Mouse (Mus musculus) hindbrain, embryonic 14.5 days (tissue): ENCODE data around the gene Uckl1. TPM values are rescaled to one million over a fixed set of nuclear protein-coding genes. Genes with fewer than 3 reads are reported as not detected.

Experiments used
- ATAC-seq: fragments of 200-750 bp; cut with Nextera tagmentation; 2 replicates; pipeline ENCODE4 v1.8.0; 2017; ENCODE audit warnings: moderate number of reproducible peaks, mild to moderate bottlenecking, moderate TSS enrichment, moderate library complexity; ENCODE audit not compliant: low FRiP score
- DNase-seq: peaks from one replicate; pipeline ENCODE4 v3.0.0-alpha.2; 2015; ENCODE audit warnings: low spot score
- H3K27ac ChIP-seq: fragments of 300-500 bp; sonication (generic); 2 replicates; pipeline ENCODE4 v1.5.1; 2014; ENCODE audit warnings: mild to moderate bottlenecking, moderate library complexity
- H3K27me3 ChIP-seq: fragments of 300-500 bp; sonication (generic); 2 replicates; pipeline ENCODE4 v1.6.1; 2014; ENCODE audit warnings: mild to moderate bottlenecking, low read length, mixed read lengths; ENCODE audit not compliant: control insufficient read depth, insufficient read depth
- H3K36me3 ChIP-seq: fragments of 300-500 bp; sonication (generic); replicated peaks from 2 replicates; pipeline ENCODE4 v1.6.1; 2014; ENCODE audit not compliant: control insufficient read depth, insufficient read depth
- H3K4me1 ChIP-seq: fragments of 300-500 bp; sonication (generic); replicated peaks from 2 replicates; pipeline ENCODE4 v1.6.1; 2014; ENCODE audit warnings: antibody characterized with exemption, low read length, mixed read lengths; ENCODE audit not compliant: control insufficient read depth, insufficient read depth
- H3K4me2 ChIP-seq: fragments of 300-500 bp; sonication (generic); replicated peaks from 2 replicates; pipeline ENCODE4 v1.6.1; 2014; ENCODE audit warnings: mild to moderate bottlenecking, moderate library complexity
- H3K4me3 ChIP-seq: fragments of 300-500 bp; sonication (generic); replicated peaks from 2 replicates; pipeline ENCODE4 v1.5.1; 2014; ENCODE audit warnings: mild to moderate bottlenecking, low read length
- H3K9ac ChIP-seq: fragments of 300-500 bp; sonication (generic); 2 replicates; pipeline ENCODE4 v1.6.1; 2014
- H3K9me3 ChIP-seq: fragments of 300-500 bp; sonication (generic); 2 replicates; pipeline ENCODE4 v1.6.1; 2016; ENCODE audit warnings: low read length; ENCODE audit not compliant: control insufficient read depth
- WGBS: fragments of 180-500 bp; shearing (Covaris S2); extraction: QIAGEN DNeasy Blood & Tissue Kit; methylation state at CpG from one replicate; pipeline ENCODE4 v1.1.7; 2014; 5-methylcytosine and 5-hydroxymethylcytosine counted together
- polyA plus RNA-seq: library from polyadenylated mRNA; unstranded; fragments of >200 nt; fragmentation: Nextera tagmentation; extraction: Ambion mirVana; gene quantifications from 2 replicates; pipeline ENCODE4 v1.2.1, GENCODE M21; 2014

The Uckl1 gene
- polyA plus RNA-seq, 1 experiment from 2014 or later: 57.2 TPM

GRCm38 (mm10) chr2:181576613-181577012 is 8.1 kb downstream of the Uckl1 start:
- WGBS: 87% methylated on average over 2 of the region's 2 CpGs
- H3K9me3 ChIP-seq: no peaks in the 10 kb centered on the region

GRCm38 (mm10) chr2:181574921-181575545 is 9.7 kb downstream of the Uckl1 start:
- Histone ChIP-seq H3K36me3 (peaks cover 13% of the 10 kb centered on the region; the same call in 1 of the 2 replicates), H3K4me3 (no peak overlapping the region), H3K27me3 (no peaks in the 10 kb centered on the region), H3K9ac (no peak overlapping the region), H3K4me2 (no peak overlapping the region), H3K27ac (no peak overlapping the region), H3K4me1 (peaks cover 19% of the 10 kb centered on the region), H3K9me3 (no peaks in the 10 kb centered on the region)
- ATAC-seq (no peak), DNase-seq (no peak)
- WGBS: 90% methylated on average over 7 of the region's 7 CpGs

More at GRCm38 (mm10) chr2:181576613-181577012, 8.1 kb downstream of the Uckl1 start:
- Histone ChIP-seq H3K4me2 (no peak overlapping the region), H3K27me3 (no peaks in the 10 kb centered on the region), H3K4me3 (no peak overlapping the region), H3K27ac (no peak overlapping the region), H3K36me3 (peaks cover 13% of the 10 kb centered on the region; the same call in 1 of the 2 replicates), H3K9ac (no peak overlapping the region), H3K4me1 (peaks cover 27% of the 10 kb centered on the region)
- DNase-seq: no peak
- ATAC-seq: no peak

- H3K4me1 ChIP-seq: peaks cover 17% of the 10 kb centered on the region
- peaks cover 13% of the 10 kb centered on the region; the same call in 1 of the 2 replicates for H3K36me3 ChIP-seq
- 91% methylated on average over 9 of the region's 9 CpGs for WGBS
- no peak overlapping the region for H3K4me2 ChIP-seq
- no peak overlapping the region for H3K9ac ChIP-seq
- no peaks in the 10 kb centered on the region for H3K27me3 ChIP-seq
- no peak overlapping the region for H3K27ac ChIP-seq
- H3K4me3 ChIP-seq: no peak overlapping the region
- no peaks in the 10 kb centered on the region for H3K9me3 ChIP-seq
- ATAC-seq: no peak
- no peak for DNase-seq
Observed at GRCm38 (mm10) chr2:181573961-181574360, 10.7 kb downstream of the Uckl1 start.

- Histone ChIP-seq H3K36me3 (peaks cover 13% of the 10 kb centered on the region; the same call in 1 of the 2 replicates), H3K9me3 (no peaks in the 10 kb centered on the region), H3K27ac (no peak overlapping the region), H3K4me3 (no peak overlapping the region), H3K27me3 (no peaks in the 10 kb centered on the region), H3K4me1 (peaks cover 13% of the 10 kb centered on the region), H3K9ac (no peak overlapping the region), H3K4me2 (no peak overlapping the region)
- ATAC-seq (no peak), DNase-seq (no peak)
- 94% methylated on average over 15 of the region's 15 CpGs for WGBS
Observed at GRCm38 (mm10) chr2:181572921-181573920, 11.5 kb downstream of the Uckl1 start.

GRCm38 (mm10) chr2:181571941-181572670 is 12.6 kb downstream of the Uckl1 start:
- Histone ChIP-seq H3K9me3 (no peaks in the 10 kb centered on the region), H3K4me3 (no peak overlapping the region), H3K4me2 (no peak overlapping the region), H3K9ac (no peak overlapping the region), H3K27me3 (no peaks in the 10 kb centered on the region), H3K36me3 (peaks cover 13% of the 10 kb centered on the region; the same call in 1 of the 2 replicates), H3K4me1 (peaks cover 8% of the 10 kb centered on the region; the same call in 1 of the 2 replicates), H3K27ac (no peak overlapping the region)
- WGBS: 92% methylated on average over 11 of the region's 11 CpGs
- DNase-seq (no peak), ATAC-seq (no peak)

GRCm38 (mm10) chr2:181570921-181571595 is 13.6 kb downstream of the Uckl1 start:
- Histone ChIP-seq H3K9me3 (no peaks in the 10 kb centered on the region), H3K4me2 (no peak overlapping the region), H3K9ac (no peak overlapping the region), H3K4me3 (no peak overlapping the region), H3K36me3 (peaks cover 13% of the 10 kb centered on the region; the same call in 1 of the 2 replicates), H3K27me3 (no peaks in the 10 kb centered on the region), H3K27ac (no peak overlapping the region), H3K4me1 (no peaks in the 10 kb centered on the region)
- DNase-seq (no peak), ATAC-seq (no peak)
- WGBS: 70% methylated on average over 6 of the region's 6 CpGs

- H3K4me3 ChIP-seq: no peak overlapping the region
- H3K9ac ChIP-seq: no peak overlapping the region
- no peak overlapping the region for H3K27ac ChIP-seq
- no peaks in the 10 kb centered on the region for H3K9me3 ChIP-seq
- DNase-seq (no peak), ATAC-seq (no peak)
- no peaks in the 10 kb centered on the region for H3K4me1 ChIP-seq
- 92% methylated on average over 8 of the region's 8 CpGs for WGBS
- no peaks in the 10 kb centered on the region for H3K27me3 ChIP-seq
- H3K4me2 ChIP-seq: no peak overlapping the region
- peaks cover 13% of the 10 kb centered on the region; the same call in 1 of the 2 replicates for H3K36me3 ChIP-seq
Observed at GRCm38 (mm10) chr2:181570375-181570774, 14.3 kb downstream of the Uckl1 start.

GRCm38 (mm10) chr2:181569856-181570255 is 14.8 kb downstream of the Uckl1 start:
- Histone ChIP-seq H3K4me3 (no peak overlapping the region), H3K36me3 (peaks cover 13% of the 10 kb centered on the region; the same call in 1 of the 2 replicates), H3K9ac (no peak overlapping the region), H3K4me2 (no peak overlapping the region), H3K27me3 (no peaks in the 10 kb centered on the region), H3K27ac (no peak overlapping the region), H3K9me3 (no peaks in the 10 kb centered on the region), H3K4me1 (no peaks in the 10 kb centered on the region)
- DNase-seq: no peak
- 96% methylated on average over 10 of the region's 10 CpGs for WGBS
- ATAC-seq: no peak
